Comparison of ENCODE assay signal across 15 mouse cellular contexts in the genomic region with DNA sequence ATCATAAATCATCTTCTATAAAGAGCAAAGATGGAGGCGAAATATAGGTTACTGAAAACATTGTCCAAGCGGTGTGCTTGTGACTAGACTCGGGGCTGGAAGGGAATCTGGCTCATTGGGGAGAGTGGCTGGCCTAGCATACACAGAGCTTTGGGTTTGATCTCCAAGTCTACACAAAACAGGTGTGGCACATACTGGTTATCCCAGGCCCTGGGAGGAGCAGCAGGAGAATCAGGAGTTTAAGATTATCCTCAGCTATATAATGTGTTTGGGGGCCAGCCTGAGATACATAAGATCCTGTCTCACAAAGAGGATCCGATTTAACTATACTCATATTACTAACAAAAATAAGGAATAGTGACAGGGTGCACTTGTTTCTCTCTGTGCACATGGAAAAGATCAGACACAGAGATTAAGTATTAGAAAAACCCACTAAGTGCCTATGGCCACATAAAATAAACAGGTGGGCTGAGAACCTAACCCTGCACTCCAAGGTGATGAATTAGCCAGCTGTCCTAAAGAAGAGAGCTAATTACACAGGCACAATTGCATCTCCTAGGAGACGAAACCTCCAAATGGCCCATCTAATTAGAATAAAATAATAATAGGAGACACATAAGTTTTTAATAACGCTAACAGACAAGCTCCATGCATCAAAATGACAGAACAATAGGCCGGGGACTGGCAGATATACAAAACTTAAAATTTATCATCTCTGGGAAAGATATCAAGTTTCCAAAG.
DNase-seq lines count a peak whose midpoint lies in the region; ATAC-seq and TF ChIP-seq lines count a peak whose summit lies in the region.
"Had no signal": no experiment of that assay in that cellular context is flagged by ENCODE, and none has a peak within 500 bp of the region (broad histone marks: within the 10 kb centered on the region; RNA-seq: fewer than 3 reads in every experiment).

No protein-coding gene starts in this region.

- TF ChIP-seq EP300 in stomach, postnatal 0 days (optimal IDR thresholded peaks at IDR 0.05) = no peak

- no peak for ATAC-seq in hindbrain, postnatal 0 days
- peak; percentile 28; the same call in 1 of the 2 replicates for ATAC-seq in stomach, embryonic 14.5 days (ENCODE audit: insufficient number of reproducible peaks, insufficient read depth, low FRiP score, low read depth)
- no peak for ATAC-seq in stomach, postnatal 0 days (ENCODE audit: low FRiP score, low TSS enrichment)
- ATAC-seq in hindbrain, embryonic 16.5 days = peak; percentile 52
- no peak for ATAC-seq in megakaryocyte, adult 5-6 weeks (ENCODE audit: poor library complexity, severe bottlenecking)

- no peak for TF ChIP-seq CTCF in hindbrain, postnatal 0 days (IDR thresholded peaks at IDR 0.05; ENCODE audit: low read depth)
- TF ChIP-seq CTCF in stomach, postnatal 0 days (IDR thresholded peaks at IDR 0.05; ENCODE audit: low read depth) = no peak

- H3K27me3 ChIP-seq in hindbrain, embryonic 10.5 days (ENCODE audit: insufficient read depth, poor library complexity, severe bottlenecking) = no peaks in the 10 kb centered on the region
- no peaks in the 10 kb centered on the region for H3K27me3 ChIP-seq in hindbrain, postnatal 0 days (ENCODE audit: insufficient read depth, low read length)
- no peaks in the 10 kb centered on the region for H3K27me3 ChIP-seq in stomach, embryonic 14.5 days (ENCODE audit: control insufficient read depth, insufficient read depth, low read length)
- no peaks in the 10 kb centered on the region for H3K27me3 ChIP-seq in stomach, postnatal 0 days (ENCODE audit: control insufficient read depth, insufficient read depth, low read length)
- no peaks in the 10 kb centered on the region for H3K27me3 ChIP-seq in hindbrain, embryonic 16.5 days (replicated peaks; ENCODE audit: control insufficient read depth, insufficient read depth, low read length)
- H3K27me3 ChIP-seq: liver, embryonic 13.5 days had no signal

- H3K9me3 ChIP-seq in hindbrain, embryonic 10.5 days = no peaks in the 10 kb centered on the region
- no peaks in the 10 kb centered on the region for H3K9me3 ChIP-seq in hindbrain, postnatal 0 days (ENCODE audit: low read length)
- H3K9me3 ChIP-seq in stomach, embryonic 14.5 days (ENCODE audit: control insufficient read depth, low read depth, low read length) = no peaks in the 10 kb centered on the region
- H3K9me3 ChIP-seq in stomach, postnatal 0 days (ENCODE audit: control insufficient read depth, low read length) = no peaks in the 10 kb centered on the region
- H3K9me3 ChIP-seq in hindbrain, embryonic 16.5 days (ENCODE audit: control insufficient read depth, low read length) = no peaks in the 10 kb centered on the region
- H3K9me3 ChIP-seq: liver, embryonic 13.5 days; midbrain, embryonic 10.5 days had no signal

- 77% methylated on average over 7 of the region's 7 CpGs for WGBS in hindbrain, embryonic 10.5 days
- WGBS in hindbrain, postnatal 0 days = 61% methylated on average over 7 of the region's 7 CpGs
- WGBS in stomach, embryonic 14.5 days = 62% methylated on average over 7 of the region's 7 CpGs
- 62% methylated on average over 7 of the region's 7 CpGs for WGBS in stomach, postnatal 0 days
- WGBS in hindbrain, embryonic 16.5 days = 58% methylated on average over 7 of the region's 7 CpGs

- H3K4me3 ChIP-seq in hindbrain, embryonic 10.5 days = no peak overlapping the region
- H3K4me3 ChIP-seq in hindbrain, postnatal 0 days (ENCODE audit: low read length) = no peak overlapping the region
- H3K4me3 ChIP-seq in stomach, embryonic 14.5 days (ENCODE audit: low read depth, low read length) = no peak overlapping the region
- H3K4me3 ChIP-seq in stomach, postnatal 0 days (ENCODE audit: low read depth, low read length) = no peak overlapping the region
- no peak overlapping the region for H3K4me3 ChIP-seq in hindbrain, embryonic 16.5 days (ENCODE audit: low read length)
- H3K4me3 ChIP-seq: heart, adult 2 months; liver, embryonic 13.5 days; midbrain, embryonic 10.5 days had no signal

- H3K27ac ChIP-seq in hindbrain, embryonic 10.5 days = 0 out of 2 replicates have a peak overlapping the region, but pooled peaks have one; percentile 23
- H3K27ac ChIP-seq in hindbrain, postnatal 0 days = no peak overlapping the region
- H3K27ac ChIP-seq in stomach, embryonic 14.5 days (ENCODE audit: low read length) = no peak overlapping the region
- no peak overlapping the region for H3K27ac ChIP-seq in stomach, postnatal 0 days (replicated peaks)
- no peak overlapping the region for H3K27ac ChIP-seq in hindbrain, embryonic 16.5 days (ENCODE audit: low read depth, low read length)
- H3K27ac ChIP-seq: heart, adult 2 months; liver, embryonic 13.5 days; midbrain, embryonic 10.5 days had no signal

- DNase-seq in hindbrain, embryonic 10.5 days (ENCODE audit: low spot score) = no peak
- DNase-seq in hindbrain, postnatal 0 days (ENCODE audit: low spot score) = no peak
- no peak for DNase-seq in stomach, postnatal 0 days (ENCODE audit: low spot score)
- no peak for DNase-seq in right cerebral cortex, adult 18-20 months
- DNase-seq: adrenal gland, postnatal 10 days; cerebellum, postnatal 10 days; heart, adult 2 months; liver, embryonic 13.5 days; lung, postnatal 10 days; spleen, adult 18-20 months had no signal

- no peak overlapping the region for H3K9ac ChIP-seq in hindbrain, postnatal 0 days (replicated peaks; ENCODE audit: low read length)
- H3K9ac ChIP-seq in stomach, embryonic 14.5 days (replicated peaks; ENCODE audit: low read depth, low read length) = no peak overlapping the region
- H3K9ac ChIP-seq in stomach, postnatal 0 days (ENCODE audit: low read length) = no peak overlapping the region
- no peak overlapping the region for H3K9ac ChIP-seq in hindbrain, embryonic 16.5 days (ENCODE audit: low read depth, low read length)
- H3K9ac ChIP-seq: liver, embryonic 13.5 days had no signal

- no peak overlapping the region for H3K4me2 ChIP-seq in hindbrain, postnatal 0 days (ENCODE audit: low read depth, low read length)
- no peak overlapping the region for H3K4me2 ChIP-seq in stomach, embryonic 14.5 days (replicated peaks; ENCODE audit: low read depth, low read length)
- H3K4me2 ChIP-seq in stomach, postnatal 0 days (replicated peaks; ENCODE audit: low read depth) = no peak overlapping the region
- H3K4me2 ChIP-seq in hindbrain, embryonic 16.5 days (ENCODE audit: low read length) = no peak overlapping the region
- H3K4me2 ChIP-seq: liver, embryonic 13.5 days had no signal

- no peaks in the 10 kb centered on the region for H3K36me3 ChIP-seq in hindbrain, embryonic 10.5 days
- H3K36me3 ChIP-seq in hindbrain, postnatal 0 days (ENCODE audit: insufficient read depth, low read length) = no peaks in the 10 kb centered on the region
- no peaks in the 10 kb centered on the region for H3K36me3 ChIP-seq in stomach, embryonic 14.5 days (ENCODE audit: control insufficient read depth, insufficient read depth, low read length)
- H3K36me3 ChIP-seq in stomach, postnatal 0 days (ENCODE audit: control insufficient read depth, insufficient read depth, low read length) = no peaks in the 10 kb centered on the region
- H3K36me3 ChIP-seq in hindbrain, embryonic 16.5 days (ENCODE audit: control insufficient read depth, insufficient read depth, low read length) = no peaks in the 10 kb centered on the region
- H3K36me3 ChIP-seq: G1E; liver, embryonic 13.5 days; midbrain, embryonic 10.5 days had no signal

- H3K4me1 ChIP-seq in hindbrain, embryonic 10.5 days (replicated peaks) = peaks cover 19% of the 10 kb centered on the region
- H3K4me1 ChIP-seq in hindbrain, postnatal 0 days (ENCODE audit: insufficient read depth, low read length) = 0 out of 2 replicates have a peak, but pooled peaks cover under 1% of the 10 kb centered on the region
- H3K4me1 ChIP-seq in stomach, embryonic 14.5 days (ENCODE audit: control insufficient read depth, insufficient read depth, low read length) = peaks cover 6% of the 10 kb centered on the region; the same call in 1 of the 2 replicates
- no peaks in the 10 kb centered on the region for H3K4me1 ChIP-seq in stomach, postnatal 0 days (replicated peaks; ENCODE audit: control insufficient read depth, insufficient read depth)
- peaks cover 3% of the 10 kb centered on the region for H3K4me1 ChIP-seq in hindbrain, embryonic 16.5 days (ENCODE audit: control insufficient read depth, insufficient read depth, low read depth, low read length)
- H3K4me1 ChIP-seq: liver, embryonic 13.5 days had no signal

Comparison
In these comparisons a context has a peak if more than half of its experiments do, and no peak if none do; other contexts are left out.
1. ATAC-seq: peak in stomach, embryonic 14.5 days (single experiment) and hindbrain, embryonic 16.5 days (single experiment); none in hindbrain, postnatal 0 days (single experiment), stomach, postnatal 0 days (single experiment) and megakaryocyte, adult 5-6 weeks (single experiment).